Mouse (Mus musculus): ENCODE measurements around the gene Mgat3. TPM values are rescaled to one million over a fixed set of nuclear protein-coding genes. Genes with fewer than 3 reads are reported as not detected.

The Mgat3 gene
- polyA plus RNA-seq, 2 experiments = 0.33 to 0.95 TPM

GRCm38 (mm10) chr15:80250586-80250985 lies 77.1 kb downstream of the Mgat3 start:
- peak overlapping the region; percentile 59 for H3K9ac ChIP-seq (replicated peaks)
- peaks cover 53% of the 10 kb centered on the region for H3K36me3 ChIP-seq (replicated peaks; ENCODE audit: control insufficient read depth, insufficient read depth, low read depth)
- peak; percentile 45 for ATAC-seq (ENCODE audit: insufficient read depth)
- no peaks in the 10 kb centered on the region for H3K9me3 ChIP-seq (ENCODE audit: control insufficient read depth, low read length)
- peak overlapping the region; percentile 69 for H3K4me2 ChIP-seq (ENCODE audit: low read depth)
- peak; percentile 68 to 71 (median 69) for DNase-seq (ENCODE audit: low read depth in 3 of 3, low spot score in 3 of 3)
- TF ChIP-seq EP300 (IDR thresholded peaks at IDR 0.05; ENCODE audit: low read depth) = peak; percentile 75
- no peak; the same call in 1 of the 2 replicates for TF ChIP-seq CTCF (IDR thresholded peaks at IDR 0.05; ENCODE audit: low read depth)
- peak overlapping the region; percentile 96 for H3K27ac ChIP-seq
- H3K4me3 ChIP-seq (ENCODE audit: insufficient read depth in 1 of 2, low read depth in 2 of 2, low read length in 2 of 2) = peak overlapping the region; percentile 29 to 38
- H3K4me1 ChIP-seq (replicated peaks; ENCODE audit: control insufficient read depth in 2 of 2, insufficient read depth in 2 of 2, low read length in 1 of 2) = peaks cover 36 to 40% of the 10 kb centered on the region in 2 experiments
- 15% methylated on average over 6 of the region's 6 CpGs for WGBS (ENCODE audit: insufficient replicate concordance)
- H3K27me3 ChIP-seq (ENCODE audit: control insufficient read depth, insufficient read depth, low read length) = no peaks in the 10 kb centered on the region

GRCm38 (mm10) chr15:80253530-80253929 lies 80.0 kb downstream of the Mgat3 start:
- Histone ChIP-seq H3K27ac (peak overlapping the region; percentile 85), H3K27me3 (ENCODE audit: control insufficient read depth, insufficient read depth, low read length) (no peaks in the 10 kb centered on the region), H3K9ac (replicated peaks) (no peak overlapping the region), H3K4me3 (ENCODE audit: insufficient read depth in 1 of 2, low read depth in 2 of 2, low read length in 2 of 2) (no peak overlapping the region), H3K4me2 (ENCODE audit: low read depth) (peak overlapping the region; percentile 90), H3K9me3 (ENCODE audit: control insufficient read depth, low read length) (no peaks in the 10 kb centered on the region), H3K36me3 (replicated peaks; ENCODE audit: control insufficient read depth, insufficient read depth, low read depth) (peaks cover 52% of the 10 kb centered on the region), H3K4me1 (replicated peaks; ENCODE audit: control insufficient read depth in 2 of 2, insufficient read depth in 2 of 2, low read length in 1 of 2) (peaks cover 54 to 60% of the 10 kb centered on the region in 2 experiments)
- TF ChIP-seq EP300 (IDR thresholded peaks at IDR 0.05; ENCODE audit: low read depth) (no peak), CTCF (IDR thresholded peaks at IDR 0.05; ENCODE audit: low read depth) (no peak)
- 62% methylated on average over 2 of the region's 2 CpGs for WGBS (ENCODE audit: insufficient replicate concordance)
- no peak for ATAC-seq (ENCODE audit: insufficient read depth)
- DNase-seq (ENCODE audit: low read depth in 3 of 3, low spot score in 3 of 3) = no peak

DNA sequence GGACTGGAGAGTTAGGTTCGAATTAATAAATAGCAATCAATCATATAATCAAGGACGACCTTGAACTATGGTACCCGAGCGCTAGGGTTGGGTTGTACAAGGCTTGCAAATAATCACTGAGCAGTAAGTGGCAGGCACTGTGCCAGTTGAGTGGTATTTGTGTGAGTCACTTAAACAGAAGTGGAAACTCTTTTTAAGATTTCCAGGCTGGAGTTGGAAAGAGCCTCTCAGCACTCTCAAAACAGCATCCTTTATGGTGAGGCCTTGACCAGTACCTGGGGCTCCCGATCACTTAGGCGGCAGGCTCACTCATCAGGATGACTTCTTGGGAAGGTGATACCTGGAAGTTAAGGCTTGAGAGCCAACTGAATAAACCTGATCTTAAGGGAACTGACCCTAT lies 80.7 kb downstream of the Mgat3 start:
- Histone ChIP-seq H3K4me2 (ENCODE audit: low read depth) (peak overlapping the region; percentile 90), H3K27ac (peak overlapping the region; percentile 85), H3K9me3 (ENCODE audit: control insufficient read depth, low read length) (no peaks in the 10 kb centered on the region), H3K4me1 (replicated peaks; ENCODE audit: control insufficient read depth in 2 of 2, insufficient read depth in 2 of 2, low read length in 1 of 2) (peaks cover 56 to 66% of the 10 kb centered on the region in 2 experiments), H3K27me3 (ENCODE audit: control insufficient read depth, insufficient read depth, low read length) (no peaks in the 10 kb centered on the region), H3K4me3 (ENCODE audit: insufficient read depth in 1 of 2, low read depth in 2 of 2, low read length in 2 of 2) (peak overlapping the region; percentile 87 to 89), H3K9ac (replicated peaks) (peak overlapping the region; percentile 85), H3K36me3 (replicated peaks; ENCODE audit: control insufficient read depth, insufficient read depth, low read depth) (peaks cover 52% of the 10 kb centered on the region)
- 42% methylated on average over 6 of the region's 6 CpGs for WGBS (ENCODE audit: insufficient replicate concordance)
- no peak for DNase-seq (ENCODE audit: low read depth in 3 of 3, low spot score in 3 of 3)
- no peak for TF ChIP-seq EP300 (IDR thresholded peaks at IDR 0.05; ENCODE audit: low read depth)
- no peak for ATAC-seq (ENCODE audit: insufficient read depth)

DNA sequence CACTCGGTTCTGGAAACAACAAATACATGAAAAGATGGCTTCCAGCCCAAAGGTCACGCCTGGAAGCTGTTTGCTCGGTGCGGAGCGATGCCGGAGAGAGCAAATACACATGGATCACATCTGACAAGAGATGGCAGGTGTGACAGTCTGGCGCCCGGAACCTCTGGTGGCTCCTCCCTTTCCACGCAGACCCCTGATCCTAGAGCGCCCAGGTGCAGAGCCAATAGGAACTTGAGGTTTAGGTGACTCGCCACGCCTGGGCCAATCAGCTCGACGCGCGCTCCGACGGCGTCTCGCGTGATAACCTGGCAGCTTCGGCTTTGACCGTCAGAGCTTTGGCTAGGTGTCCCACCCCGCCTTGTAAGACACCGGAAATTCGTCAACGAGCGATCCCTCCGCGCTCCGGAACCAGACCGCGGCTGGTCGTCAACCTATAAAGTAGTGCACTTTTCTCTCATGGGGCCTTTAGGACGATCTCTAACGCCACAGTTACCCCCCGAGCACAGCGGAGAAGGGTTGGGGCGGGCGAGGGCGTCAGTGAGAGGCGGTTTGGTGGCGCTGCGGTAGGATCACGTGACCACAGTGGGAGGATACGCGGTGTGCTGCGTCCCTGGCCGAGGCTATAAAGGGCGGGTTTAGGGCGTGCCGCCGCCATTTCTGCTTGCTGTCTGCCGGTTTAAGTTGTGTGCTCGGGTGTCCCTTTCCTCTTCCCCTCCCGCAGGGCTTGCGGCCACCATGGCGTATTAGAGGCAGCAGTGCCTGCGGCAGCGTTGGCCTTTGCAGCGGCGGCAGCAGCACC lies 81.5 kb downstream of the Mgat3 start, which contains the start of gene Atf4:
Gene Atf4, plus strand, starts transcription at position 338 of the 799 bp plus-strand sequence.
- Histone ChIP-seq H3K9ac (replicated peaks) (peak within 1 kb of the TSS; percentile 96), H3K4me2 (ENCODE audit: low read depth) (peak within 1 kb of the TSS; percentile 90), H3K27me3 (ENCODE audit: control insufficient read depth, insufficient read depth, low read length) (no peaks in the 10 kb centered on the region), H3K4me1 (replicated peaks; ENCODE audit: control insufficient read depth in 2 of 2, insufficient read depth in 2 of 2, low read length in 1 of 2) (peaks cover 54 to 62% of the 10 kb centered on the region in 2 experiments), H3K4me3 (ENCODE audit: insufficient read depth in 1 of 2, low read depth in 2 of 2, low read length in 2 of 2) (peak within 1 kb of the TSS; percentile 87 to 91), H3K27ac (peak within 1 kb of the TSS; percentile 97), H3K36me3 (replicated peaks; ENCODE audit: control insufficient read depth, insufficient read depth, low read depth) (peaks cover 50% of the 10 kb centered on the region), H3K9me3 (ENCODE audit: control insufficient read depth, low read length) (no peaks in the 10 kb centered on the region)
- ATAC-seq (ENCODE audit: insufficient read depth) = peak; percentile 86
- TF ChIP-seq EP300 (IDR thresholded peaks at IDR 0.05; ENCODE audit: low read depth) (0 out of 2 replicates have a peak, but pooled peaks have one; percentile 32), CTCF (IDR thresholded peaks at IDR 0.05; ENCODE audit: low read depth) (no peak; the same call in 1 of the 2 replicates)
- under 1% methylated on average over 62 of the region's 62 CpGs for WGBS (ENCODE audit: insufficient replicate concordance)
- DNase-seq (ENCODE audit: low read depth in 3 of 3, low spot score in 3 of 3) = peak; percentile 98 to 100 (median 99)

- peaks cover 50 to 59% of the 10 kb centered on the region in 2 experiments for H3K4me1 ChIP-seq (replicated peaks; ENCODE audit: control insufficient read depth in 2 of 2, insufficient read depth in 2 of 2, low read length in 1 of 2)
- DNase-seq (ENCODE audit: low read depth in 3 of 3, low spot score in 3 of 3) (peak; percentile 63 to 71 (median 67)), ATAC-seq (ENCODE audit: insufficient read depth) (peak; percentile 46)
- H3K9me3 ChIP-seq (ENCODE audit: control insufficient read depth, low read length) = no peaks in the 10 kb centered on the region
- peak overlapping the region; percentile 87 to 91 for H3K4me3 ChIP-seq (ENCODE audit: insufficient read depth in 1 of 2, low read depth in 2 of 2, low read length in 2 of 2)
- H3K9ac ChIP-seq (replicated peaks) = peak overlapping the region; percentile 96
- H3K4me2 ChIP-seq (ENCODE audit: low read depth) = peak overlapping the region; percentile 90
- WGBS (ENCODE audit: insufficient replicate concordance) = under 1% methylated on average over 51 of the region's 51 CpGs
- no peaks in the 10 kb centered on the region for H3K27me3 ChIP-seq (ENCODE audit: control insufficient read depth, insufficient read depth, low read length)
- peak overlapping the region; percentile 97 for H3K27ac ChIP-seq
- peaks cover 50% of the 10 kb centered on the region for H3K36me3 ChIP-seq (replicated peaks; ENCODE audit: control insufficient read depth, insufficient read depth, low read depth)
- TF ChIP-seq EP300 (IDR thresholded peaks at IDR 0.05; ENCODE audit: low read depth) (0 out of 2 replicates have a peak, but pooled peaks have one; percentile 12), CTCF (IDR thresholded peaks at IDR 0.05; ENCODE audit: low read depth) (no peak)
These were observed 82.2 kb downstream of the Mgat3 start for GRCm38 (mm10) chr15:80255646-80256121.
